Mouse (Mus musculus) kidney, adult 2 months (tissue): ENCODE measurements around the gene Cnr2. TPM values are rescaled to one million over a fixed set of nuclear protein-coding genes. Genes with fewer than 3 reads are reported as not detected.

Experiments used
- DNase-seq: peaks from one replicate; pipeline ENCODE4 v3.0.0; 2021
- H3K27ac ChIP-seq: fragments of 200-500 bp; 2 replicates; pipeline ENCODE4 v1.5.1; 2012; ENCODE audit warnings: low read depth, low read length, control low read depth, inconsistent platforms; ENCODE audit not compliant: insufficient read depth
- H3K27me3 ChIP-seq: fragments of 200-500 bp; replicated peaks from 2 replicates; pipeline ENCODE4 v1.6.1; 2012; ENCODE audit warnings: mild to moderate bottlenecking, moderate library complexity, low read length, inconsistent platforms; ENCODE audit not compliant: control insufficient read depth, insufficient read depth
- H3K36me3 ChIP-seq: fragments of 200-500 bp; 2 replicates; pipeline ENCODE4 v1.6.1; 2012; ENCODE audit warnings: mild to moderate bottlenecking, moderate library complexity, low read length, inconsistent platforms; ENCODE audit not compliant: control insufficient read depth, insufficient read depth
- H3K4me1 ChIP-seq: fragments of 200-500 bp; 2 replicates; pipeline ENCODE4 v1.6.1; 2011; ENCODE audit warnings: low read length; ENCODE audit not compliant: control insufficient read depth, insufficient read depth
- H3K4me3 ChIP-seq: fragments of 200-500 bp; 2 replicates; pipeline ENCODE4 v1.5.1; 2011; ENCODE audit warnings: mild to moderate bottlenecking, low read depth, low read length, control low read depth; ENCODE audit not compliant: insufficient read depth
- CTCF ChIP-seq: fragments of 200-500 bp; conservative IDR thresholded peaks from 2 replicates; pipeline ENCODE4 v1.5.1; 2011; ENCODE audit warnings: low read depth, mild to moderate bottlenecking, control low read depth, low read length, moderate library complexity, mixed read lengths; ENCODE audit not compliant: insufficient read depth, insufficient read length
- POLR2A ChIP-seq: fragments of 200-500 bp; IDR thresholded peaks from one replicate; pipeline ENCODE4 v1.6.1; 2011; ENCODE audit warnings: low read depth, low read length, control low read depth
- WGBS: fragments of 180-500 bp; shearing (Covaris S2); methylation state at CpG from one replicate; pipeline ENCODE4 v1.1.7; 2018; 5-methylcytosine and 5-hydroxymethylcytosine counted together
- polyA plus RNA-seq: library from polyadenylated mRNA; depleted of rRNA; stranded (reverse); fragments of >200 nt; gene quantifications from 2 replicates; pipeline ENCODE4 v1.2.3, GENCODE M21; 2012

Gene Cnr2
- polyA plus RNA-seq, 1 experiment = 4.1 TPM

DNA sequence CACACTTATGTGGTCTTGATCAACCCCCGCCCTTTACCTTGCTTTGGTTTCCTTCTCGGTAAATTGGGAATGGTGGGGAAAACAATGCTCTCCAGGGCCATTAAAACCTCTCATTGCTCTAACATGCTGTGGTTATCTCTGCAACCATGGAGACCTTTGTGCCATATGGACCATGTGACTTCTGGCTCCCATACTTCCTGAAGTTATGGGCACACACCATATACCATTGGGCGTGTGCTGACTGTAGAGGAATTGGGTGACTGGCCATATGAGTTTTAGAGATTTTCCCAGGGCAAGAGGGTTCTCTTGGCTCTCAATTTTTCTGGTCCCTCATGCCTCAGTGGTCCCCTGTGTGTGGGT, 24.1 kb downstream of the Cnr2 start:
- Histone ChIP-seq H3K4me3 (no peak overlapping the region), H3K27ac (no peak overlapping the region), H3K27me3 (no peaks in the 10 kb centered on the region), H3K36me3 (no peaks in the 10 kb centered on the region; the same call in 1 of the 2 replicates), H3K4me1 (peaks cover 2% of the 10 kb centered on the region; the same call in 1 of the 2 replicates)
- 84% methylated on average over 3 of the region's 3 CpGs for WGBS
- TF ChIP-seq CTCF (no peak), POLR2A (no peak)
- DNase-seq = no peak

DNA sequence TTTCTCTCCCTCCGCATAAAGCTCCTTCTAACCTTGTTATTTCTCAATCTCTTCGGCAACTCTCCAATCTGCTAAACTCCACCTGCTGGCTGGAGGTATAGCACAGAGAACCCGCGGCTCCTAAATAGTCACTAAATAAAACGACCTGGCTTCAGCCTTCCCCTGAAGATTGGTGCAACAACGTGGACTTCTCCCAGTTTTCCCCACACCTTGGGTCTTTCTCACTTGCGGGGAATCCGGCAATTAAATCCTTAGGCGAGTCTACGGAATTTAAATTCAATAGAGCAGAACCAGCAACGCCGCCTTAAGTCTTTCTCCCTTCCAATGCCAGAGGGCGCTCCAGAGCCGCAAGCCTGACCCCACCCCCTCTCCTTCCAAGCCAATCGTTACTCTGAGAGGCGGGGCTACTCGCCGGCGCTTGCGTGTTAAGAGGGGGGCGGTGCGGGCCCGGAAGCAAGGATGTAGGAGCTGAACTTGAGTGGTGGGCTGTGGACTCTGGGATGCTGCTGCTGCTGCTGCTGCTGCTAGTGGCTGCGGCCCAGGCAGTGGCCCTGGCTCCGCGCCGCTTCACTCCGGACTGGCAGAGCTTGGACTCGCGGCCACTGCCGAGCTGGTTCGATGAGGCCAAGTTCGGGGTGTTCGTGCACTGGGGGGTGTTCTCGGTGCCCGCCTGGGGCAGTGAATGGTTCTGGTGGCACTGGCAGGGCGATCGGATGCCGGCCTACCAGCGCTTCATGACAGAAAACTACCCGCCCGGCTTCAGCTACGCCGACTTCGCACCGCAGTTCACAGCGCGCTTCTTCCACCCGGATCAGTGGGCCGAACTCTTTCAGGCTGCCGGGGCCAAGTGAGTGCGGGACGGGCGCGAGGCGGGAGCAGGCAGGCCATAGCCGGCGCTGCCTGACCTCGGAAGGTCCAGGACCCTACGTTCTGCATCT, 25.4 kb downstream of the Cnr2 start, which contains the start of gene Fuca1:
TSS of gene Fuca1 (plus strand) at position 432 of the 938 bp plus-strand sequence.
- Histone ChIP-seq H3K36me3 (no peaks in the 10 kb centered on the region; the same call in 1 of the 2 replicates), H3K27ac (peak within 1 kb of the TSS; percentile 75), H3K4me3 (peak within 1 kb of the TSS; percentile 96), H3K27me3 (no peaks in the 10 kb centered on the region), H3K4me1 (peaks cover 2% of the 10 kb centered on the region; the same call in 1 of the 2 replicates)
- TF ChIP-seq CTCF (peak; percentile 62), POLR2A (peak; percentile 42)
- DNase-seq = peak; percentile 98
- WGBS = under 1% methylated on average over 60 of the region's 60 CpGs

DNA sequence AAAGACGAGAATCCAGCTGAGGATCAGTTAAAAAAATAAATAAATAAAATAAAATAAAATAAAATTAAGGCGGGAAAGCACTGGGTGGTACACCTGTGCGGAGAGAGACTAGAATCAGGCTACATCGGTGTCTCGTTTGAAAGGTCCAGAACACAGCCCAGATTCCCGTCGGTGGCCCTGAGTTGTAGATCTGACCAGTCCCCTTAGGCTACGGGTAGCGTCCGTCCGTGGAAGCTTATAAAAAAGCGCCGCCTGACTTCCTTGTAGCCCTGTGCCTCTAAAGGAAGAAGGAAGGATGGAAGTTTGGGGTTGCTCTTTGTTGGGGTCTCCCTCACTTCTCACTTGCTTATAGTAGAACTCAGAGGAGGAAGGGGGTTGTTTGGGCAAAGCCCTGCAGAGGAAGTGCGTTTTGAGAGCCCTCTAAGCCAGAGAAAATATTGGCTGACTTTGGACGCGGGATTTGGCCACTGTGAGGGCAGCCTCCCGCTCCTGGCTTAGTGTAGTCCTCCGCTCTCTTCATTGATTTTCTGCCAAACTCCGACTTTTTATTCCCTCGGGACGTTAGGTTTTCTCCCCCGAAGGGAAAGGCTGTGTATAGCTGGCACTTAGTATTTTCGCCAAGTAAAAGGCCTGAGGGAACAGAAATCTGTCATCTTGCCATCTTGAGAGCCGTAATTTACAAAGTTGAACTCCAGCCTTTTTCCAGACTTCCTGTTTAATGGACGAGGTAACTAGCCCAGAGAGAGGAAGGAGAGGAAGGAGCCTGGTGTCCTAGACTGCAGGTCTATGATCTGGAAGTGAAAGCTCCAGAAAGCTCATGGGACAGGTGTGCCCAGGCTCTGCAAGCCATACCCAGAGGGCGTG, 26.3 kb downstream of the Cnr2 start:
- Histone ChIP-seq H3K27me3 (no peaks in the 10 kb centered on the region), H3K4me3 (peak overlapping the region; percentile 96), H3K36me3 (peaks cover 2% of the 10 kb centered on the region; the same call in 1 of the 2 replicates), H3K27ac (peak overlapping the region; percentile 69), H3K4me1 (peaks cover 2% of the 10 kb centered on the region; the same call in 1 of the 2 replicates)
- peak; percentile 57 for DNase-seq
- 3% methylated on average over 26 of the region's 26 CpGs for WGBS
- no peak for TF ChIP-seq POLR2A
- no peak for TF ChIP-seq CTCF

DNA sequence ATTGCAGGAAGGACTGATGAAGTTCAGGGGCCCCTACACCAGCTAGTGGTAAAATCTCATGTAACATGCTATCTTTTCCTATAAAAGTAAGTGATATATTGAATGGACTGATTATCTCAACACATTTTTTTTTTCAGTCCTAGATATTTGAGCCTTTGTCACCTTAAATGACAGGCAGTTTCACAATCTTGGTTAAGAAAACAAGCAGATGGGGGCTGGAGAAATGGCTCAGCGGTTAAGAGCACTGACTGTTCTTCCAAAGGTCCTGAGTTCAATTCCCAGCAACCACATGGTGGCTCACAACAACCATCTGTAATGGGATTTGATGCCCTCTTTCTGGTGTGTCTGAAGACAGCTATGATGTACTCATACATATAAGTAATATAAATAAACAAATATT, 27.0 kb downstream of the Cnr2 start:
- no peak overlapping the region for H3K4me3 ChIP-seq
- H3K4me1 ChIP-seq = peaks cover 2% of the 10 kb centered on the region; the same call in 1 of the 2 replicates
- no peak overlapping the region for H3K27ac ChIP-seq
- no peak for DNase-seq
- TF ChIP-seq POLR2A (no peak), CTCF (no peak)
- H3K36me3 ChIP-seq = peaks cover 4% of the 10 kb centered on the region; the same call in 1 of the 2 replicates
- WGBS = 55% methylated on average over 1 of the region's 1 CpGs
- H3K27me3 ChIP-seq = no peaks in the 10 kb centered on the region

DNA sequence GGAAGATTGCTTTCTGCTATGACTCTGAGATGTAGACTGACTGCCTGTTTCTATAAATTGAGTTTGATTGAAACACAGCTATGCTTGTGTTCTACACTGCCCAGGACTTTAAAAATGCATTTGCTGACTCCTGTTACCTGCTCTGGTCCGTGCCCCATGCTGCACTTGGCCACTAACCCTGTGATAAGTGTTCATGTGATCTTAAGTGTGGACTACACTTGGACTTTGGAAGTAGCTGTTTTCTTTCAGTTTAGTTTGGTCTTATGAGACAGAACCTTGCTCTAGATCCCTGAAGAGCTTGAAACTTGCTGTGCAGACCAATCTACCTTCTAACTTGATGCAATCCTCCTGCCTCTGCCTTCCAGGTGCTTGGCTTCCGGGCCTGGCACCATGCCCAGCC, 29.2 kb downstream of the Cnr2 start:
- no peak for TF ChIP-seq CTCF
- no peak for TF ChIP-seq POLR2A
- H3K36me3 ChIP-seq = peaks cover 4% of the 10 kb centered on the region; the same call in 1 of the 2 replicates
- 62% methylated on average over 2 of the region's 2 CpGs for WGBS
- H3K4me1 ChIP-seq = peaks cover 2% of the 10 kb centered on the region; the same call in 1 of the 2 replicates
- DNase-seq = peak; percentile 86
- H3K27ac ChIP-seq = peak overlapping the region; percentile 84
- no peak overlapping the region for H3K4me3 ChIP-seq
- no peaks in the 10 kb centered on the region for H3K27me3 ChIP-seq

DNA sequence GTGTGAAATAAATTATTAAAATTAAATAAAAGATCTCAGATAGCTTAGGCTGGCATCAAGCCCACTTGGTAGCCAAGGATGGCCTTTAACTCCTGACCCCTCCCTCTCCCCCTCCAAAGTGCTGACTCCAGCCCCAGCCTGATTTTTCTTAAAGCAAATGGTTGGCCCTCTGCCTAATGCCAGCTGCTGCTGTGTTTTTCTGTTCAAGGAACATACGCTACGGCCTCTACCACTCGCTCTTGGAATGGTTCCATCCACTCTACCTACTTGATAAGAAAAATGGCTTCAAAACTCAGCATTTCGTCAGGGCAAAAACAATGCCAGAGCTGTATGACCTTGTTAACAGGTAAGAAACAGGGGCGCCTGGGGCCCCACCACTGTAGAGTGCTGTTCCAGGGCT, 30.1 kb downstream of the Cnr2 start:
- Histone ChIP-seq H3K27me3 (no peaks in the 10 kb centered on the region), H3K27ac (peak overlapping the region; percentile 26; the same call in 1 of the 2 replicates), H3K36me3 (peaks cover 4% of the 10 kb centered on the region; the same call in 1 of the 2 replicates), H3K4me3 (no peak overlapping the region), H3K4me1 (peaks cover 2% of the 10 kb centered on the region; the same call in 1 of the 2 replicates)
- no peak for TF ChIP-seq CTCF
- no peak for TF ChIP-seq POLR2A
- DNase-seq = peak; percentile 77
- WGBS = 68% methylated on average over 5 of the region's 5 CpGs

DNA sequence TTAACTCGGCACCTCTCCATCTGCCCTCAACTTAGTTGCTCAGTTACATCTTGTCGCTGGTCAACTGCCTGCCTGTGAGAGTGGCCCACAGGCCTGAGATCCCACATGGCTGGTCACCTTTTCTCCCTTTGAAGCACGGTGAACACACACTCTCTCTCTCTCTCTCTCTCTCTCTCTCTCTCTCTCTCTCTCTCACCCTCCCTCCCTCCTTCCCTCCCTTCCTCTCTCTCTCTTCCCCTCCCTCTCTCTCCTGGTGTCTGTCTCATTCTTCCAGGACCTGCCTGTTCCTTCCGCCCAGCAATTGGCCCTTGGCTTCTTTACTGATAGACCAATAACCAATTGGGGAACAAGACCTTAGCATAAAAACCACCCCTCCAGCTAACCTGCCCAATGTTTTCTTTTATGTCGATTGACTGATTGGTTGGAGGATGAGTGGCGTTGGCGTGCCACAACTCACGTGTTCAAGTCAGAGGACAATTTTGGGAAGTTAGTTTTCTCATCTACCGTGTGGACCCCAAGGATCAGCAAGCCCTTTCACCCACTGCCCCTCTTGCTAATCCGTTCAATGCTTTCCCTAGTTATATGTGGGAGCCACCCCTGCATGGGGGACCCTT, 31.1 kb downstream of the Cnr2 start:
- H3K4me3 ChIP-seq = no peak overlapping the region
- DNase-seq = no peak
- TF ChIP-seq POLR2A (no peak), CTCF (no peak)
- H3K36me3 ChIP-seq = peaks cover 4% of the 10 kb centered on the region; the same call in 1 of the 2 replicates
- H3K27me3 ChIP-seq = no peaks in the 10 kb centered on the region
- no peak overlapping the region for H3K27ac ChIP-seq
- peaks cover 2% of the 10 kb centered on the region; the same call in 1 of the 2 replicates for H3K4me1 ChIP-seq
- WGBS = 92% methylated on average over 10 of the region's 10 CpGs
